Mouse (Mus musculus) liver, embryonic 14.5 days (tissue): ENCODE measurements at regions not wholly inside any gene's neighbourhood (a gene's known extent, or its start where the extent isn't known, plus 50 kb on each side); places are given as distances from the start of the nearest gene placed in this dataset.

Experiments
- CTCF ChIP-seq: IDR thresholded peaks from 2 replicates; pipeline ENCODE4 v1.5.1; 2016; ENCODE audit warnings: antibody characterized with exemption, low read depth, control low read depth
- EP300 ChIP-seq: IDR thresholded peaks from 2 replicates; pipeline ENCODE4 v1.6.1; 2016; ENCODE audit warnings: antibody characterized with exemption, low read depth

GRCm38 (mm10) chr7:70619400-70619799 lies 252.9 kb upstream of the Nr2f2 start:
- no peak for TF ChIP-seq CTCF
- no peak for TF ChIP-seq EP300
